Mouse (Mus musculus) A20 (cell line): ENCODE measurements around the gene Sun1.
A peak's percentile ranks its signal among the peaks of the same experiment; 100 is the strongest.

Experiments
- DNase-seq: peaks from one replicate; pipeline ENCODE4 v3.0.0-alpha.2; 2011; ENCODE audit warnings: low read depth, low spot score

Sun1 gene

DNA sequence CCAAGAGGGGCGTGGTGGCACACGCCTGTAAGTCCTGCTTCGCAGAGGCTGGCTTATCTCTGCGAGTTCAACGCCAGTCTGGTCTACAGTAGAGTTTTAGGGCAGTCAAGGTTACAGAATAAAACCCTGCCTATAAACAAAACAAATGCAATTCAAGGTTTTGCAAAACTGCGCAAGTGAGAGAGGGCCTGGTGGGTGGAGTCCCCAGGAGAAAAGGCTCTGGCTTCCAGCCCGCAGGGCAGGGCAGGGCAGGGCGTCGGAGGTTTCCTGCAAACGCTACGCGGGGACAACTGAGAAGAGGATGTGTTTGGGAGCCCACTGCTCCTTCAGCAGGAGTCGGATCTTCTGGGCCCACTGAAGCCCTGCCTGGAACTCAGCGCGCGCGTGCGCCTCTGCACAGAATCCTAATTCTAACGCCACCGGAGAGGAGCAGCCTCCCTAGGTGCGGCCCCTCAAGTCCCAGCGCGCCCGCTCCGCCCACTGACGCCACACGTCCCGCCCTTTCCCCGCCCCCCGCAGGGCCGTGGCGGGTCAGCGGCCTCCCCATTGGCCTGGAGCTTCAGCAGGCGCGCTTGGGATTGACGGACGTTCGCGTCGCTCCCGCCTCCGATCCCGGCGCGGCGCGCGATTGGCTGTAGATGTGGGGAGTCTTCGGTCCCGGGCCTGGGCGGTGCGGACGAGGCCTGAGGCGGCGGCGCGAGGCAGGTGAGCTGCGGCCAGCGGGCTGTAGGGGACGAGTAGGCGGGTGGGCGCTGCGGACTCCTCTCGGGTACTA lies at the start of gene Sun1:
Sun1 (plus strand) TSS at position 643 of the 775 bp plus-strand sequence.
- peak; percentile 98 for DNase-seq

DNA sequence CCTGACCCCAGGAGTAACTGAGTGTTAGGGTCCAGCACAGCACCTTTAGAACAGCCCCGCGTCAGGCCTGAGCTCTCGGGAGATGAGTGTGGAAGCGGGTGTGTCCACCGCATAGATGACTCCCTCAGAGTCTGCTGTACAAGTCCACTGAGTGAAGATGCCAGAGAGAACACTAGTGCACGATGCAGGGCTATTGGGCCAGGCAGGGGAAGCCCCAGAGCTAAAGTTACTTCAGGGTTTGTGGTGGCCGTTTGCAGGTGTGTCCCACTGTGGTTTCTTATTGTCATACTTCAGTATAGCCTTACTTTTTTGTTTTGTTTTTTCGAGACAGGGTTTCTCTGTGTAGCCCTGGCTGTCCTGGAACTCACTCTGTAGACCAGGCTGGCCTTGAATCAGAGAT lies 39.5 kb upstream of the Sun1 start:
- DNase-seq: peak; percentile 90

DNA sequence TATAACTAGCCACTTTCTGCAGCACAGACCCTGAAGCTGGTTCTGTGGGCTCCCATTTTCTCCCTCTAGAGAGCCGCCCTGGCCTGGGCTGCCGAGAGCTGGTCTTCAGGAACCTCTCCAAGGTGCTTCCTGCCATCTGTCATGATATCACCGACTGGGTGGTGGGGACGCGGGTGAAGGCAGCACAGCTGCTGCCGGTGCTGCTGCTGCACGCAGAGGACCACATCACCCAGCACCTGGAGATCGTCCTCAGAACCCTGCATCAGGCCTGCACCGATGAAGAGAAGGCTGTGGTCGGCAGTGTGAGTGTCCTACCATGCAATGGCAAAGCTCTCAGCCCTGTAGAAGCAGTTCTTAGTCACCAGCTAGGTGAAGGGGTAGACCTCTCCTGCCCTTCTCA lies 38.8 kb upstream of the Sun1 start:
- peak; percentile 90 for DNase-seq

DNA sequence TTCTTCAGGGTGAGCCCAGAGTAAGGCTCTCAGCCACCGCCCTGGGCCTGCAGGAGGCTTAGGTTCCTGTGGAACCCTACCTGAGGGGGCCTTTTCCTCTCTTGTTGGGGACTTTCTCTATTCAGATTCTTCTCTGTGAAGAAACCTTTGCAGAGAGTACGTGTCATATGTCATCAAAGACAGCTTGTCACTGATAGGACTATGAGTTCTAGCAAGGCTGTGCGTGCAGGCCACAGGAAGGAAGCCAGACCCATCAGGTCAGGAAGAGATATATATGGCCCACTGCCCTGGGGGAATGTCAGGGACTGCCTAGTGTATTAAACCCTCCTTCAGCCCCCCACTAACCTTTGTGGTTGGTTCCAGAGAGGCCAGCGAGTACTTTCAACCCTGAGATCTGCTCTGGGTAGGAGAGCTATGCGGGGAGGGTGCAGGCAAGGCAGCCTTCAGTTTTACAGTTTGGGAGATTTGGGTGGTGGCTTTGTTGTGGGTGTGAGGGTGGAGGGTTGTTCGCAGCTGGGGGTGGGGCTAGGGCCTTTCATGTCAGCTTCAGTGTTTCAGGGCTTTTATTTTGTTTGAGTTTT lies 33.6 kb upstream of the Sun1 start:
- DNase-seq: no peak

DNA sequence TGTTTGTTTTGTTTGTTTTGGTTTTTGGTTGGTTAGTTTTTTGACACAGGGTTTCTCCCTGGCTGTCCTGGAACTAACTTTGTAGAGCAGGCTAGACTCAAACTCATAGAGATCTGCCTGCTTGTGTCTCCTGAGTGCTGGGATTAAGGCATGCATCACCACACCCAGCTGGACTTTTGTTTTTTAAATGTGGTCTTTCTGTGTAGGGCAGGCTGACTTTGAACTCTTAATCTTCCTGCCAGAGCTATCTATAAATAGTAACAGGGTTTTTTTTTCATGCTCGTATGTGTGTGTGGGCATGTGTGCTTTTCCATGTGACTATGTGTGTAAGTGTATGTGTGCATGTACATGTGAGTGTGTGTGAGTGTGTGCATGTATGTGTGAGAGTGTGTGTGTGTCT lies 32.9 kb upstream of the Sun1 start:
- DNase-seq: peak; percentile 18

DNA sequence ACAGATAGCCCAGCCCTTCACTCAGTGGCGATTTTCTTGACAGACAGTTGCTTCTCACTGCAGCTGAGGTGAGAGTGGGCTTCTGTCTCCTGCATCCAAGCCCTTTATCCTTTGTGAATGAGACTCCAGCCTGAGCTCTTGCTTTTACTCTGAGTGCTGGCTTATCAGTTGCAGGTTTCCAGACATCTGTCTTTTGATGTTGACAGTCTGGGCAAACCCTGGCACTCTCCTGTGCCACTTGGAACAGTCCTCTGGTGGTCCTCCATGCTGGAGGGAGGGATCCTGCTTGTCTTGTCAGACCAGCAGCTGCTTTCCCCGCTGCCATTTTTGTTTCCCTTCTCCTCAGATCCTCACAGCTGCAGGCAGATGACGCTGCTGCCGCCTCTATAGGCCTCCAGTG lies 28.5 kb upstream of the Sun1 start:
- no peak for DNase-seq

DNA sequence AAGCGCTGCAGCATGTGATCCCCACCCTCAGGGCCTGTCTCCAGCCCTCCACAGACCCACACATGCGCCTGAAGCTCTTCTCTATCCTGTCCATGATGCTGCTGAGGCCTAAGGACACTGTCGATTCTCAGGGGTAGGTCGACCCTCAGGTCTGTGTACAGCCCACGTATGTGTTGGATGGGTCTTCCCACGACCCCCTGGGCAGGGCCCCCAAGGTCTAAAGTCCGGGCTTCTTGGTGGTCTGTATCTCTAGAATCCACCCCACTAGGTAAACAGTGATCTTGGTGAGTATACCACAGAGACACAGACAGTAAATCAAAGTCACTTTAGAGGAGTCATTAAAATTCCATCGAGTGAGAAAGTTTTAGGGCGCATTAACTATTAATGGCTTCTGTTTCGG lies 26.3 kb upstream of the Sun1 start:
- DNase-seq: no peak

DNA sequence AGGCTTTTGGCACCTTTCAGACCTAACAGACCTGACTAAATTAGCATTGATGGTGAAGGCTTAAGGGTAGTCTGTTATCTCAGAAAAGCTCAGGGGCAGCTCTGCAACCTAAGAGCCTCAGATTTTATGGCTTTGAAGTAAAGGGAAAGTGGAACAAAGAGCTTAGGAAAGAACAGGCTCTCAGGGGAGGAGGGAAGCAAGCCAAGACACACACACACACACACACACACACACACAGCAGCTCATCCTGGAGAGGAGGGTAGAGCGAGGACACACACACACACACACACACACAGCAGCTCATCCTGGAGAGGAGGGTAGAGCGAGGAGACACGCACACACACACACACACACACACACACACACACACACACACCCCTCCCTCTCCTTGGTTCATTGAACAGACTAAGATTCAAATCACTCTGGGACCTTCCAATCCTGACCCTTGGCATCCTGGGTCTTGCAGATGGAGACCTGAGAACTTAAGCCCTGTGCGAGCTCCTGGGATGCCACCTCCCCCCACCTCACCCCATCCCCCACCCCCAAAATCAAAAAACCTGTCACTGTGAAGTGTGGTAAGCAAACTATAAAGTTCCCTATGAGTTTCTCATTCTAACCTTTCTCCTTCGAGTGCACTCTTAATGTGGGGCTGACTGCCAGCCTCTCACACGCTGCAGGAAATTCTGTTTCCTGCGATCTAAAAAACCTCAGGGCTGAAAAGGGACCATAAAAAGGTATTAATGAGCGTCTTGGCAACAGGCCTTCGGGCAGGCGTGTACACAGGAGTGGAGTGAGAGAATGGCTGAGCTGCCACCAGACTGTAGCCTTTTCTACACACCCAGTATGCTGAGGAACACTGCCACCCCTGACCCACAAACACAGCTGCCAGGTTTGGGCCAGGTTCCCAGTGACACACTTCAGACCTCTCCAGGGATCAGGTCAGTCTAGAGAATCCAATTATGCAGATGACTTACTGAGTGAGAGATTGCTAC lies 25.6 kb upstream of the Sun1 start:
- DNase-seq: no peak

DNA sequence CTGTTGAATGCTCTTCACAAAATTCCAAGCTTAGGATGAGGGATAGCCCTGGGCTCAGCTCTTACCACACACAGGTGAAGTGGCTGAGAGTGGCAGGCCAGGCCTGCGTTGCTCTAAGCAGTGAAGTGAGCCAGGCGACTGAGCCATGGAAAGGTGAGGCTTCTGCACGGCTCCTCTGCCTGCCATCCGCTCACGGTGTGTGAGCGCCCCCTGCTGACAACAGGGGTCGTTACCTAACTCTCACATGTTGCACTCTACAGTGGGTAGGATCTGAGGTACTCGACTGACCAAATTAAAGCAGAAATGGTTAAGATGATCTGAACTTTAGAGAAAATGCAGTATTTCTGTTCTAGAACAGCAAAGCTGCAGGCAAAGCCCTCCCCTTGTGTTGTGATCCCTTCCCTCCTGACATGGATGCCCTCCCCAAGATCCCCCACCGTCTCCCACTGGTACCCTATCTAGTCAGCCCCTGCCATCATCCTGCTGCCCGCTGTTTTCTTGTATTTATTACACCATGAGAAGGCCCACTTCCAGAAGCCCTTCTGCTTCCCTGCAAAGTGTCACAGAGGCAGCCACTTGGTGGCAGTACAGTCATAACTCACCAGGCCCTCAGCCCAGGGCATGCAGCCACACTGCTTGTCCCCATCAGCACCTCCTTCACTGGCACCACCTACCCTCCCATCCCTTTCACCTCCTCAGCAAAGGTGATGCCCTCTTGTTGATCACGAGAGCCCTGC lies 21.4 kb upstream of the Sun1 start:
- DNase-seq: peak; percentile 81

DNA sequence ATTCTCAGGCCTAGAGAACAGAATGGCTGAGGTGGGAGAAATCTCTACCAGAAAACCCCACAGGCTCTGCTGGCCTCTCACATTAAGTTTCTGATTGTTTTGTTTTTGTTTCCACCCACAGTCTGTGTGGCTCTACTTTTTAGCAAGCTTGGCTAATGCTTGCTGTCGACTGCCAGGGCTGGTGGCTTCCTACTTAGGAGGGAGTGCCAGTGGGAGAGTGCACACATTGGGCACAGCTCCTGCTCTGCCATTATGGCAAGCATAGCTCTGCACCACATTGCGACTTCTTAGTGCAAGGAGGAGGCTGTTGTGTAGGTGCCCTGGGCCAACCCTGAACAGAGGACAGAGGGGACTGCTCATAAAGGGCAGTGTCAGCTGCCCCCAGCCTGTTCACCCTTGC lies 17.3 kb upstream of the Sun1 start:
- no peak for DNase-seq

DNA sequence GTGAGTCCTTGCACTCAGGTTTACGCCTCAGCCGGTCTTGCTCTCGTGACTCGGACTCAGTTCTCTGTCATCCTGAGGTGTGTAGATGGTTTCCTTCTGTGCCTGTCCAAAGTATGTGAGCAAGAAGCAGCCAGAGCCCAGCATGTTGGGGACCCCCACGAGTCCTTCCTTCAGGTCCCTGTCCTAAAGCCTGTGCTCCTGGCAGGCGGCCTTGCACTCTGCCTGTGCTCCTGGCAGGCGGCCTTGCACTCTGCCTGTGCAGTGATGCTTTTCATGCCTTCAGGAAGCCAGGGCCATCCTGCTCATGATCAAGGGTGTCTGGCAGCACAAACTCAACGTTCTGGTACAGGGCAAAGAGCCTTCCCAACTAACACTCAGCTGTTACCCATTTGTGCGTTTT lies 16.8 kb upstream of the Sun1 start:
- DNase-seq: no peak

DNA sequence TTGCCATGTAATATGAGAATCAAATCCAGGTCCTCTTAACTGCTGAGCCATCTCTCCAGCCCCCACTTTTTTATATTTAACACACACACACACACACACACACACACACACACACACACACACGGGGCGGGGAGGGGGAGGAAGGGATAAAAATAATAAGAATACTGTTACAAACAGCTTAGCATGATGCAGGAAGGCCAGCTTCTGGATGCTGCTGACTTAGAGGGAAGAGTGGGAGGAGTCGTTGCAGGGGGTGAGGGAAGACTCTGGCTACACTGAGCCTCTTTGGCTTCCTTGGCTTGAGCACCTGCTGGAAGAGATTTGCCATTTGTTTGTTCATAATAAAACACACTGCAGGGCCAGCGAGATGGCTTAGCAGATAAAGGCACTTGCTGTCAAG lies 15.5 kb upstream of the Sun1 start:
- no peak for DNase-seq

DNA sequence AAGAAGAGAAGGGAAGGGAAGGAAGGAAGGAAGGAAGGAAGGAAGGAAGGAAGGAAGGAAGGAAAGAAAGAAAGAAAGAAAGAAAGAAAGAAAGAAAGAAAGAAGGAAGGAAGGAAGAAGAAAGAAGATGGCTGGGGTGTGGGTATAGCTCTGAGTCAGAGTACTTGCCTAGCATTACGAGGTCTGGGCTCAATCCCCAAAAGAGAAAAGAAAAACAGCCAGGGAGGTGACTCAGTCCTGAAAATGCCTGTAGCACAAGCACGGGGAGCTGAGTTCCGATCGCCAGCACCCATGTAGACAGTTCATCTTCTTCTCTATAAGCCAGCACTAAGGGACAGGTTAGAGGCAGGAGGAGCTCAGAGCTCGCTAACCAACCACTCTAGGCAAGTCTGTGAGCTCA lies 10.7 kb upstream of the Sun1 start:
- DNase-seq: no peak

DNA sequence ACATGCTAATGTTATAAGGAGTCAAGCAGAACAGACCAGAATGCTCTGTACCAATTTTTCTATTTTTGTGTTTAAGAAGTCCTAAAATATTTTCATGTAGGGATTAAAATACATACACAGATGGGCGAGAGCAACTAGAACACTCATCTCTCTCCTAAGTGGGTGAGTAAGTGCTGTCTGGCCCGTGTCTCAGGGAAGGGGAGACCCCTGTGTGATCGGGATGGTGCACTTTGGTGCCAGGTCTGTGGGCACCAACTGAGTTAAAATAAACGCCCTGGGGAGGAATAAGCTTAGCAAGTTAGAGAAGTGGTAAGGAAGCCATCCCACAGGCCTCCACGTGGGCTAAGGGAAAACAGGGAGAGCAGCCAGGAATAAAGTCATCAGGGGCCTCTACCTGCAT lies 9.5 kb upstream of the Sun1 start:
- DNase-seq: no peak

DNA sequence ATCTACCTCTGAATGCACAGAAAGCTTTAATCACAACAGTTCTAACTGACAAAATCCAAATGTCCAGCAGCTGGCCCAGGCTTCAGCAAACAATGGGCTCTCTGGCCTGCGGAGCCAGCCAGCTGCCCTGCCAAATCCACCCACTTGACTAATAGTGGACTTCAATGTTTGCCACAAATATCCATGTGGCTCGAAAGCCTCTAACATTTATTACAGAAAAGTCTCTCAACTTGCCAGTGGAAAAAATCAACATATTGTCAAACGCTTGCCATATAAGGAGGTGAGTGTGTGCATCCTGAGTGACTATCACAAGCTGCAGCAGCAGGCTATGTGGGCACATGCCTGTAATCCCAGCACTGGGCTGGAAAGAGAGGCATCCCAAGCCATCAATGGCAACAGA lies 1.7 kb upstream of the Sun1 start:
- no peak for DNase-seq

DNA sequence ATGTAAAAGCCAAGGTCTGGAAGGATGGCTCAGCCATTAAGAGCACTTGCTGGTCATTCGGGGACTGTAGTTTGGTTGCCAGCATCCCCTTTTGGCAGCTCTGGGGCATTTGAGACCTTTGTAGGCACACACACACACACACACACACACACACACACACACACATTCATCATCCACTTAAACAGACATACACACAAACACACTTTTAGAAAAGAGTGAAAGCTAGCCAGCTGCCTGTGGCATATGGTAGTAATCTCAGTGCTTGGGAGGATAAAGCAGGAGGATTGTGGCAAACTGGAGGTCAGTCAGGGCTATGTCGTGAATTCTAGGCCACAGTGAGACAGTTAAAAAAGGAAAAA lies 822 bp upstream of the Sun1 start:
- DNase-seq: no peak

DNA sequence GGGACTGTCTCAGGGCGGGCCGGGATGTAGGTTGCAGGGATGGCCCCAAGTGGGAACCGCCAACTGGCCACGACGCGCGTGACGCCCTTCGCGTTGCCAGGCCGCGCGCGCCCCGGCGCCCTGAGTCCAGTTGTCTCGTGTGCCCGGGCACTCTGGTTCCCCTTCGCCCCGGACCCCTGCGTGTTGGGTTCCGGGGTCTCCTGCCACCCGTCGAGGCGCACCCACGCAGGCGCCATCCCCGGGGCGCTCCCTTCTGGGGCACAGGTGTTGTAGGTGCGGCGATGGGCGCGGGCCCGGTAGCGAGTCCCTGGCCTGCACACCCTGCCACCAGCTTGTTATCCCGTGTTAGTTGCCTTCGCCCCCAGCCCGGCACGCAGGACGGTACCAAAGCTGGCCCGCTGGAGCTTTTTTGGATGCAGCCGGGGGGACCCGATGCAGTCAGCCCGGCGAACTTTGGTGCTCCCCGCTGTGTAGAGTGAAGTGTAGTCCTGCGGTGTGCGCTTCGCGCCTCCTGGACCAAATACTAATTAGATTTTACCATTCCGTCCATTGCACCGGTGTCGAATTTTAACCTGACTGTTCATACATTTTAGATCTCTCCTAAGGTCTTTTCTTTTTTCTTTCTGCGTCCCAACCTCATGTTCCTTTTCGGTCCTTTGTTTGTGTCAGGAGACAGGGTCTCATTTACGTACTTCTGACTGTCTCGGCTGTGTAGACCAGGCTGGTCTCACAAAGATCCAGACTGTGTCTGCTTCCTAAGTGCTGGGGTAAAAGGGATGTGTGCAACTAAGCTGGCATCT lies 533 bp downstream of the Sun1 start:
- DNase-seq: no peak

DNA sequence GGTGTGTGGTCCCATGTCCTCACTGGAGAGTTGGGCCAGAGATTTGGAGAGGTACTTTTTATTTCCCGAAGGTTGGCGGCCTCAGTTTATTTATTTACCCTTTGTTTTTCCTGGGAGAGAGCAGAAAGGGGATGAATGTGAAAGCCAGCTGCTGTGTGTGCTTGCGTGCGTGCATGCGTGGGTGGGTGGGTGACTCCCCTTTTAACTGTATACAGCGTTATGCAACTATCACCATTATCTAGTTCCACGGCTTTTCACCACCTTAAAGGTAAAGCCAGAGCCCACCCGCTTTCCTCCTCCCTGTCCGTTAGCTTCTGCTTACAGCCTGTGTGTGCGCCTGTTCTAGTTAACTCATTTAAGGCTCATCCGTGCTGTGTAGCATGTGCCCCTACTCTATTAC lies 1.7 kb downstream of the Sun1 start:
- no peak for DNase-seq

DNA sequence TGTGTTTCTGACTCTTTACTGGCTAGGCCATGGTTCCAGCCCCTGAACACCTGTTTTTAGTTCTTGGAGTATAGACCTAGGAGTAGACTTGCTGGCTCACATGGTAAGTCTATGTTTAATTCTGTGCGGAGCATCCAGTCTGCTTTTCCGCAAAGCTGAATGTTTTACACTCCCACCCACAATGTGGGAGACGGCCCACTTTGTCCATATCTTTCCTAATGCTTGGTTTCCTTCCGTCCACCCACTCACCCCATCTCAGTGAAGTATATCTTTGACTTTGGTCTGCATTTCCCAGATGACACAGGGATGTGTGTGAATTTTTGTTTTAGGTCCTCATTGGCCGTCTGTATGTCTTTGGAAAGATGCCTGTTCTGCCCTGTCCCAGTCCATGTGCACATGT lies 2.9 kb downstream of the Sun1 start:
- DNase-seq: no peak

DNA sequence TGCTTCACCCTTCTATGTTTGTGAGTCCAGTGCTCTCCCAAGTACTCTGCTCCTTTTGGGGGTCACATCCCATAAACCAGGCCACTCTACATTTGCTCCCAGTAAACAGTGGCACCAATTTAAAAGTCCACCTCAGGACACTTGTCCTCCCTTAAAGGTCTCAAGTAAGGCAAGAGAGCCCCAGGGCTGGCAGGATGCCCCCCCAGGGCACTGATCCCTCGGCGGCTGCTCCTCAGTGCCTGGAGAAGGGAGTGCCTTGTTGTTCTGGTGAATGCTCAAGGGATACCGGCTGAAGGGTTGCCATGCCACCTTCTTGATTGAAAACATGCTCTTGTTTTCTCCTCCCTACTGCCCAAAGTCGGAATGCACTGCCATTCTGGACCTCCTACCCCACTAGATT lies 5.6 kb downstream of the Sun1 start:
- no peak for DNase-seq

DNA sequence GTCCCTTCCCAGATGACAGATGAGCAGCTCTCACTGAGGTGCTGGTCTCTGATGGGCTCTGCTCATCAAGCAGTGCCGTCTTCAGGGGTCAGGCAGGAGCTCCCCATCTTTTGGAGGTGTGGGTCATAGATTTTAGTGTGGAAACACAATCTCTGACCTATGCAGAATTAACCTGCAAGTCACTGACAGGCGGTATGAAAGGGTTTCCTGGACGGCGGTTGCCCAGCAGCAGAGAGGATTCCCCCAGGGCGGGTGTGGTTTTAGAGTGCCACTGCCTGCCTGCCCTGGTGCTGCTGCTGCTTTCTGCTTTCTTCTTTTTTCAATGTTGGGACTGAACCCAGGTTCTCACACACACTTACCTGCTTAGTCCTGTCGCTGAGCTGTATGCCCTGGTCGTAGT lies 6.1 kb downstream of the Sun1 start:
- no peak for DNase-seq
